Mouse (Mus musculus) embryonic facial prominence, embryonic 15.5 days (tissue): ENCODE measurements around the gene Tbc1d10a. TPM values are rescaled to one million over a fixed set of nuclear protein-coding genes. Genes with fewer than 3 reads are reported as not detected.

Experiments used
- ATAC-seq: fragments of 200-750 bp; cut with Nextera tagmentation; 2 replicates; pipeline ENCODE4 v1.8.0; 2017; ENCODE audit warnings: low read depth, moderate TSS enrichment; ENCODE audit not compliant: insufficient number of reproducible peaks, low FRiP score, low TSS enrichment
- H3K27ac ChIP-seq: fragments of 300-500 bp; sonication (generic); replicated peaks from 2 replicates; pipeline ENCODE4 v1.5.1; 2015; ENCODE audit warnings: mild to moderate bottlenecking, inconsistent platforms
- H3K27me3 ChIP-seq: fragments of 300-500 bp; sonication (generic); 2 replicates; pipeline ENCODE4 v1.6.1; 2015; ENCODE audit warnings: inconsistent platforms
- H3K36me3 ChIP-seq: fragments of 300-500 bp; sonication (generic); 2 replicates; pipeline ENCODE4 v1.6.1; 2015; ENCODE audit warnings: mild to moderate bottlenecking, inconsistent platforms
- H3K4me1 ChIP-seq: fragments of 300-500 bp; sonication (generic); 2 replicates; pipeline ENCODE4 v1.6.1; 2015; ENCODE audit warnings: inconsistent platforms
- H3K4me2 ChIP-seq: fragments of 300-500 bp; sonication (generic); replicated peaks from 2 replicates; pipeline ENCODE4 v1.6.1; 2015; ENCODE audit warnings: mild to moderate bottlenecking, inconsistent platforms
- H3K4me3 ChIP-seq: fragments of 300-500 bp; sonication (generic); replicated peaks from 2 replicates; pipeline ENCODE4 v1.5.1; 2015; ENCODE audit warnings: mild to moderate bottlenecking, inconsistent platforms
- H3K9ac ChIP-seq: fragments of 300-500 bp; sonication (generic); 2 replicates; pipeline ENCODE4 v1.6.1; 2015; ENCODE audit warnings: inconsistent platforms
- H3K9me3 ChIP-seq: fragments of 300-500 bp; sonication (generic); replicated peaks from 2 replicates; pipeline ENCODE4 v1.6.1; 2016; ENCODE audit warnings: inconsistent platforms
- WGBS: fragments of 180-500 bp; shearing (Covaris S2); methylation state at CpG from one replicate; pipeline ENCODE4 v1.1.7; 2015; 5-methylcytosine and 5-hydroxymethylcytosine counted together
- polyA plus RNA-seq: library from polyadenylated mRNA; unstranded; fragments of >200 nt; fragmentation: Nextera tagmentation; extraction: Ambion mirVana; gene quantifications from 2 replicates; pipeline ENCODE4 v1.2.1, GENCODE M21; 2015

Gene Tbc1d10a
- polyA plus RNA-seq, 1 experiment from 2014 or later, result 56.2 TPM

DNA sequence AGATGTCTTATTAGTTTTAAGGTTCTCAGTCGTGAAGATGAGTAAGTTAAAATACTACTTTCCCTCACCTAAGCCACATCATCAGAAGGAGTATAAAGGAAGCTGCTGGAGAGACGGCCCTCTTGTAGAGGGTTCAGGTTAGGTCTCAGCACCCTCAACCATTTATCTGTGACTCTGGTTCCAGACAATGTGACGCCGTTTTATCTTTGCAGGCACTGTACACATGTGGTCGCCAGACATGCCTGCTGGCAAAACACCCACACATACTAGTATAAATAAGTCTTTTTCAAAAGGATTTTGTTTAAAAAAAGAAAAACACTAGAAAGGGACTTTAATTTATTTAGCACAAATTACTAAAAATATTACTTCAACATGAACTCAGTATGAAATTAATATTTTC is 30.9 kb upstream of the Tbc1d10a start:
- Histone ChIP-seq H3K27ac (no peak overlapping the region), H3K9me3 (no peaks in the 10 kb centered on the region), H3K4me1 (peaks cover 24% of the 10 kb centered on the region), H3K27me3 (no peaks in the 10 kb centered on the region), H3K9ac (no peak overlapping the region), H3K4me3 (no peak overlapping the region), H3K36me3 (peaks cover 9% of the 10 kb centered on the region; the same call in 1 of the 2 replicates), H3K4me2 (no peak overlapping the region)
- no peak for ATAC-seq
- 47% methylated on average over 5 of the region's 5 CpGs for WGBS

DNA sequence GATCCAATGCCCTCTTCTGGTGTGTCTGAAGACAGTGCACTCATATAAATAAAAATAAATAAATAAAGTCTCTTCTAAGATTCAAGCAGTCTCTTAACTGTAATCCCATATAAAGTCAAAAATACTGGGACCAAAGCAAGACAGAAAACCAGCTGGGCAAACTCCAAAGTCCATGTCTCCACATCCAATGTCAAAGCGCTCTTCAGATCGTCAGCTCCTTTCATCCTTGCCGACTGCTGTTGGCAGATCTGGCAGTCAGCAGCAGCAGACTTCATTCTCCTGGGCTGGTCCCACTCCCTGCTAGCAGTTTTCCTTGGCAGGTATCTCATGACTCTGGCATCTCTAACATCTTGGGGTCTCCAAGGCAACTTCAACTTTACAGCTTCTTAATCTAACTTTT is 27.9 kb upstream of the Tbc1d10a start:
- H3K4me2 ChIP-seq, result peak overlapping the region; percentile 78
- no peak for ATAC-seq
- no peaks in the 10 kb centered on the region for H3K27me3 ChIP-seq
- no peaks in the 10 kb centered on the region for H3K9me3 ChIP-seq
- H3K9ac ChIP-seq, result no peak overlapping the region
- peaks cover 14% of the 10 kb centered on the region for H3K36me3 ChIP-seq
- WGBS, result 88% methylated on average over 3 of the region's 3 CpGs
- peak overlapping the region; percentile 91; the same call in 1 of the 2 replicates for H3K4me3 ChIP-seq
- H3K4me1 ChIP-seq, result peaks cover 47% of the 10 kb centered on the region
- H3K27ac ChIP-seq, result no peak overlapping the region

DNA sequence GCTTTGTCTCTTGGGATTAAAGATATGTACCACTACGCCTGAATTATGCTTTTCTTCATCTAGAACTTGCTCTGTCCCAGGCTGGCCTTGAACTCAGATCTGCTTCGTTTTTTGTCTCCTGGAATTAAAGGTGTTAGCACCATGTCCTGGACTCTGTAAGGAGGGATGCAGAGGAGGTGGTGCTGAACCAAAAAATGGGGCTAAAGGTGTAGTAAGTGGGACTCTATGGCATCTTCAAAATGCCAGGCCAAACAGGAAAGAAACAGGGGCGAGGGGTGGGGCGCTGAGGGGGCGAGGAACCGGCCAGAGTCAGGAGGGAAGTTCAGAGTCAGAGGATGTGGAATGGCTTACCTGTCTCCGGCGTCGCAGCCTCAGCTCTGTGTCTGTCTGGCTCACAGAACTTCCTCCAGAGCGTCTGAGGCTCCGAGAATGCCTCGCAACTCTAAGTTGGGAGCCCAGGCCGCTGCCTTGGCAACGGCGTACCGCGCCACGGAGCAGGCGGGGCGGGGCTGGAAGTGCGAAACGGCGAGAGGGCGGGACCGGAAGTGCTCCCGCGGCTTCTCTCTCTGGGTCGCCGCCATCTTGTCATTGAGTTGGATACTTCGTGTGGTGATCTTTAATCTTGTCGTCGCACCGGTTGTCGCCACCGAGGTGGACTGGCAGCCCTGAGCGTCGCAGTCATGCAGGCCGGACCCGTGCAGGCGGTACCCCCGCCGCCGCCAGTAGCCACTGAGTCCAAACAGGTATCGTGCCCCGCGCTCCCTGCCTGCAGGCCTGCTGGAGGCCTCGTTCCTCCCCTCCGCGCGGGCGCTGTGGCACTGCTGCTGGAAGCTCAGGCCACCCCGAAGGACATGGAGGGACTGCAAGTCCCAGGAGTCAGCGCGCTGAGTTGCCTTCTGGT is 26.5 kb upstream of the Tbc1d10a start, which contains the start of the genes Ccdc157 and Sf3a1:
Ccdc157 (minus strand) TSS at position 486 of the 901 bp plus-strand sequence.
Sf3a1 (plus strand) TSS at position 543 of the 901 bp plus-strand sequence.
- H3K27me3 ChIP-seq, result no peaks in the 10 kb centered on the region
- peak within 1 kb of the TSS; percentile 81 for H3K9ac ChIP-seq
- peak within 1 kb of the TSS; percentile 91 for H3K4me3 ChIP-seq
- H3K27ac ChIP-seq, result peak within 1 kb of the TSS; percentile 90
- no peaks in the 10 kb centered on the region for H3K9me3 ChIP-seq
- H3K36me3 ChIP-seq, result peaks cover 14% of the 10 kb centered on the region
- H3K4me2 ChIP-seq, result peak within 1 kb of the TSS; percentile 78
- peak; percentile 89 for ATAC-seq
- peaks cover 60% of the 10 kb centered on the region for H3K4me1 ChIP-seq
- WGBS, result under 1% methylated on average over 54 of the region's 54 CpGs

- peak overlapping the region; percentile 90 for H3K27ac ChIP-seq
- H3K36me3 ChIP-seq, result peaks cover 21% of the 10 kb centered on the region
- H3K4me3 ChIP-seq, result peak overlapping the region; percentile 91
- 5% methylated on average over 15 of the region's 15 CpGs for WGBS
- H3K9ac ChIP-seq, result peak overlapping the region; percentile 81
- H3K4me1 ChIP-seq, result peaks cover 65% of the 10 kb centered on the region
- ATAC-seq, result no peak
- H3K27me3 ChIP-seq, result no peaks in the 10 kb centered on the region
- peak overlapping the region; percentile 78 for H3K4me2 ChIP-seq
- no peaks in the 10 kb centered on the region for H3K9me3 ChIP-seq
Measured at GRCm38 (mm10) chr11:4160758-4161480, 25.7 kb upstream of the Tbc1d10a start.

- Histone ChIP-seq H3K27ac (peak overlapping the region; percentile 85), H3K4me2 (no peak overlapping the region), H3K4me1 (peaks cover 48% of the 10 kb centered on the region), H3K4me3 (no peak overlapping the region), H3K36me3 (peaks cover 59% of the 10 kb centered on the region), H3K27me3 (no peaks in the 10 kb centered on the region), H3K9me3 (no peaks in the 10 kb centered on the region), H3K9ac (no peak overlapping the region)
- ATAC-seq, result peak; percentile 77
- WGBS, result 52% methylated on average over 2 of the region's 2 CpGs
Measured at GRCm38 (mm10) chr11:4164701-4165100, 21.9 kb upstream of the Tbc1d10a start.

DNA sequence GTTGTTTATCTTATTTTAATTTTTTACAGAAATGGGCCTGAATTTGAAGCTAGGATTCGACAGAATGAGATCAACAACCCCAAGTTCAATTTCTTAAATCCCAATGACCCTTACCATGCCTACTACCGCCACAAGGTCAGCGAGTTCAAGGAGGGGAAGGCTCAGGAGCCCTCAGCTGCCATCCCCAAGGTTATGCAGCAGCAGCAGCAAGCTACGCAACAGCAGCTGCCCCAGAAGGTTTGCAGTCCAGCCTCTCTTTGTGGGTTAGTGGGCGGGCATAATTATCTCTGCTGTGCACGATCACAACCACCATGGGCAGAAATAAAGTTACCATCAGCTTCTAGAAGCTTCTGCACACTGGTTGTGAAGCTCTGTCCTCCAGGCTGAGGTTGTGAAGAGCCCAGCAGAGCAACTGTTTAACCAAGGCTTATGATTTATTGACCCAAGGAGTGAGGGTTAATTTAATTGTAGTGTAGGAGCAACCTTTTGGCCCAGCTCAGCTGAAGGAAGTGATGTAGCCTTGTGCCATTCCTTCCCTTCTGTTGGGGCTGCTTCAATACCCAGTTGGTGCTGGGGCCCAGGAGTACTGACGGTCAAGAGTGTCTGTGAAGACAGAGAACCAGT is 20.0 kb upstream of the Tbc1d10a start:
- H3K36me3 ChIP-seq, result peaks cover 77% of the 10 kb centered on the region
- no peak overlapping the region for H3K4me3 ChIP-seq
- H3K9ac ChIP-seq, result no peak overlapping the region
- no peaks in the 10 kb centered on the region for H3K9me3 ChIP-seq
- H3K4me1 ChIP-seq, result peaks cover 37% of the 10 kb centered on the region
- 84% methylated on average over 7 of the region's 7 CpGs for WGBS
- H3K27me3 ChIP-seq, result no peaks in the 10 kb centered on the region
- no peak overlapping the region for H3K27ac ChIP-seq
- no peak for ATAC-seq
- no peak overlapping the region for H3K4me2 ChIP-seq

GRCm38 (mm10) chr11:4174586-4174985 is 12.0 kb upstream of the Tbc1d10a start:
- Histone ChIP-seq H3K4me3 (no peak overlapping the region), H3K9me3 (no peaks in the 10 kb centered on the region), H3K4me1 (no peaks in the 10 kb centered on the region), H3K4me2 (no peak overlapping the region), H3K27ac (no peak overlapping the region), H3K36me3 (peaks cover 100% of the 10 kb centered on the region), H3K27me3 (no peaks in the 10 kb centered on the region), H3K9ac (no peak overlapping the region)
- 0 out of 2 replicates have a peak, but pooled peaks have one; percentile 11 for ATAC-seq
- WGBS, result 90% methylated on average over 5 of the region's 5 CpGs

DNA sequence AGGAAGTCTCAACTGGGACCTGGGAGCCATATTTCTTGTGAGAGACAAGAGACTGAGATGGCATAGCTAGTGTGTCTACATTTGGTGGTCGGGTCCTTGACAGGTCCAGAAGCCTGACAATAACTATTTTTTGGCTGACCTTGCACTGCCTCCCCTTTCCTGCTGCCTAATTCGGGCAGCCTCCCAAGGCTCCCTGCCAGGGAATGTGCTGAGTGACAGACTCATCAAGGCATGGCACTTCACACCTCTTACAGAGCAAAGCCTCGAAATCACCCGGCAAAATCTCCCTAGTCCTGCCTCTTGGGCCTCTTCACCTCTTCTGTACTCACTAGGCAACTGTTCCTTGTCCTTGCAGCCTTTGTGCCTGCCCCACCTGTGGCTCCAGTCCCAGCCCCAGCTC is 8.9 kb upstream of the Tbc1d10a start:
- no peak overlapping the region for H3K4me3 ChIP-seq
- H3K4me1 ChIP-seq, result no peaks in the 10 kb centered on the region
- no peaks in the 10 kb centered on the region for H3K9me3 ChIP-seq
- peaks cover 98% of the 10 kb centered on the region for H3K36me3 ChIP-seq
- no peak for ATAC-seq
- H3K27ac ChIP-seq, result no peak overlapping the region
- no peaks in the 10 kb centered on the region for H3K27me3 ChIP-seq
- WGBS, result 82% methylated on average over 4 of the region's 4 CpGs
- no peak overlapping the region for H3K9ac ChIP-seq
- no peak overlapping the region for H3K4me2 ChIP-seq

GRCm38 (mm10) chr11:4182061-4182460 is 4.5 kb upstream of the Tbc1d10a start:
- peaks cover 58% of the 10 kb centered on the region for H3K36me3 ChIP-seq

GRCm38 (mm10) chr11:4183511-4183910 is 3.1 kb upstream of the Tbc1d10a start:
- H3K27me3 ChIP-seq, result no peaks in the 10 kb centered on the region
- no peak overlapping the region for H3K4me2 ChIP-seq
- H3K36me3 ChIP-seq, result peaks cover 44% of the 10 kb centered on the region
- H3K4me3 ChIP-seq, result no peak overlapping the region
- no peak overlapping the region for H3K9ac ChIP-seq
- H3K27ac ChIP-seq, result no peak overlapping the region
- H3K9me3 ChIP-seq, result no peaks in the 10 kb centered on the region
- no peak for ATAC-seq
- peaks cover 14% of the 10 kb centered on the region for H3K4me1 ChIP-seq

More at GRCm38 (mm10) chr11:4182061-4182460, 4.5 kb upstream of the Tbc1d10a start:
- Histone ChIP-seq H3K27me3 (no peaks in the 10 kb centered on the region), H3K4me3 (no peak overlapping the region), H3K27ac (0 out of 2 replicates have a peak overlapping the region, but pooled peaks have one; percentile 0), H3K9me3 (no peaks in the 10 kb centered on the region), H3K9ac (no peak overlapping the region), H3K4me2 (no peak overlapping the region), H3K4me1 (no peaks in the 10 kb centered on the region)
- WGBS, result 20% methylated on average over 1 of the region's 1 CpGs
- ATAC-seq, result no peak
